Mouse (Mus musculus) neural tube, embryonic 13.5 days (tissue): Measurements from ENCODE around the gene Fstl4. TPM values are rescaled to one million over a fixed set of nuclear protein-coding genes. Genes with fewer than 3 reads are reported as not detected.

Source experiments
- ATAC-seq: fragments of 200-750 bp; cut with Nextera tagmentation; 2 replicates; pipeline ENCODE4 v1.8.0; 2017; ENCODE audit warnings: low read depth, mild to moderate bottlenecking, moderate TSS enrichment, moderate library complexity
- H3K27ac ChIP-seq: fragments of 300-500 bp; sonication (generic); replicated peaks from 2 replicates; pipeline ENCODE4 v1.5.1; 2015; ENCODE audit warnings: moderate library complexity, mild to moderate bottlenecking, inconsistent platforms
- H3K27me3 ChIP-seq: fragments of 300-500 bp; sonication (generic); 2 replicates; pipeline ENCODE4 v1.6.1; 2015; ENCODE audit warnings: mild to moderate bottlenecking, inconsistent platforms
- H3K36me3 ChIP-seq: fragments of 300-500 bp; sonication (generic); 2 replicates; pipeline ENCODE4 v1.6.1; 2015; ENCODE audit warnings: mild to moderate bottlenecking, inconsistent platforms
- H3K4me1 ChIP-seq: fragments of 300-500 bp; sonication (generic); replicated peaks from 2 replicates; pipeline ENCODE4 v1.6.1; 2015; ENCODE audit warnings: inconsistent platforms
- H3K4me2 ChIP-seq: fragments of 300-500 bp; sonication (generic); 2 replicates; pipeline ENCODE4 v1.6.1; 2015; ENCODE audit warnings: inconsistent platforms, mild to moderate bottlenecking, moderate library complexity
- H3K4me3 ChIP-seq: fragments of 300-500 bp; sonication (generic); 2 replicates; pipeline ENCODE4 v1.5.1; 2015; ENCODE audit warnings: mild to moderate bottlenecking, inconsistent platforms
- H3K9ac ChIP-seq: fragments of 300-500 bp; sonication (generic); 2 replicates; pipeline ENCODE4 v1.6.1; 2015; ENCODE audit warnings: moderate library complexity, mild to moderate bottlenecking, inconsistent platforms
- H3K9me3 ChIP-seq: fragments of 300-500 bp; sonication (generic); 2 replicates; pipeline ENCODE4 v1.6.1; 2016; ENCODE audit warnings: inconsistent platforms
- WGBS: fragments of 180-500 bp; shearing (Covaris S2); methylation state at CpG from one replicate; pipeline ENCODE4 v1.1.7; 2015; 5-methylcytosine and 5-hydroxymethylcytosine counted together
- polyA plus RNA-seq: library from polyadenylated mRNA; unstranded; fragments of >200 nt; fragmentation: Nextera tagmentation; extraction: Ambion mirVana; gene quantifications from 2 replicates; pipeline ENCODE4 v1.2.1, GENCODE M21; 2015

The Fstl4 gene
- polyA plus RNA-seq, 1 experiment from 2014 or later, result 11.6 TPM

GRCm38 (mm10) chr11:52875916-52876765 is 111.7 kb downstream of the Fstl4 start:
- no peak for ATAC-seq
- Histone ChIP-seq H3K27ac (no peak overlapping the region), H3K36me3 (no peaks in the 10 kb centered on the region), H3K9me3 (0 out of 2 replicates have a peak, but pooled peaks cover 2% of the 10 kb centered on the region), H3K4me1 (no peaks in the 10 kb centered on the region), H3K9ac (no peak overlapping the region), H3K4me2 (no peak overlapping the region), H3K4me3 (no peak overlapping the region), H3K27me3 (no peaks in the 10 kb centered on the region)
- 89% methylated on average over 19 of the region's 19 CpGs for WGBS

- Histone ChIP-seq H3K36me3 (no peaks in the 10 kb centered on the region), H3K4me1 (no peaks in the 10 kb centered on the region), H3K27ac (no peak overlapping the region), H3K4me3 (no peak overlapping the region), H3K4me2 (no peak overlapping the region), H3K27me3 (no peaks in the 10 kb centered on the region), H3K9ac (no peak overlapping the region), H3K9me3 (0 out of 2 replicates have a peak, but pooled peaks cover 2% of the 10 kb centered on the region)
- ATAC-seq, result no peak
- WGBS, result 68% methylated on average over 2 of the region's 2 CpGs
These were observed 113.2 kb downstream of the Fstl4 start for GRCm38 (mm10) chr11:52877662-52878061.

- Histone ChIP-seq H3K9ac (no peak overlapping the region), H3K4me3 (no peak overlapping the region), H3K36me3 (no peaks in the 10 kb centered on the region), H3K27me3 (no peaks in the 10 kb centered on the region), H3K9me3 (no peaks in the 10 kb centered on the region), H3K4me1 (no peaks in the 10 kb centered on the region), H3K27ac (no peak overlapping the region), H3K4me2 (no peak overlapping the region)
- 92% methylated on average over 2 of the region's 2 CpGs for WGBS
- no peak for ATAC-seq
These were observed 115.5 kb downstream of the Fstl4 start for GRCm38 (mm10) chr11:52879958-52880357.

GRCm38 (mm10) chr11:52886559-52887303 is 122.3 kb downstream of the Fstl4 start:
- Histone ChIP-seq H3K36me3 (no peaks in the 10 kb centered on the region), H3K27ac (no peak overlapping the region), H3K4me2 (no peak overlapping the region), H3K9ac (no peak overlapping the region), H3K27me3 (no peaks in the 10 kb centered on the region), H3K4me3 (no peak overlapping the region), H3K4me1 (peaks cover 12% of the 10 kb centered on the region), H3K9me3 (no peaks in the 10 kb centered on the region)
- ATAC-seq, result no peak
- 17% methylated on average over 6 of the region's 6 CpGs for WGBS

GRCm38 (mm10) chr11:52888150-52888549 is 123.7 kb downstream of the Fstl4 start:
- Histone ChIP-seq H3K36me3 (no peaks in the 10 kb centered on the region), H3K4me2 (no peak overlapping the region), H3K27ac (no peak overlapping the region), H3K4me3 (no peak overlapping the region), H3K27me3 (no peaks in the 10 kb centered on the region), H3K4me1 (peaks cover 12% of the 10 kb centered on the region), H3K9ac (no peak overlapping the region), H3K9me3 (no peaks in the 10 kb centered on the region)
- ATAC-seq, result no peak
- WGBS, result 28% methylated on average over 6 of the region's 6 CpGs

- WGBS, result 83% methylated on average over 4 of the region's 4 CpGs
- no peak overlapping the region for H3K4me3 ChIP-seq
- no peak overlapping the region for H3K27ac ChIP-seq
- no peaks in the 10 kb centered on the region for H3K9me3 ChIP-seq
- no peaks in the 10 kb centered on the region for H3K27me3 ChIP-seq
- no peak for ATAC-seq
- peaks cover 12% of the 10 kb centered on the region for H3K4me1 ChIP-seq
- H3K36me3 ChIP-seq, result no peaks in the 10 kb centered on the region
- H3K4me2 ChIP-seq, result no peak overlapping the region
- no peak overlapping the region for H3K9ac ChIP-seq
These were observed 125.1 kb downstream of the Fstl4 start for GRCm38 (mm10) chr11:52889527-52889926.

GRCm38 (mm10) chr11:52890156-52890555 is 125.7 kb downstream of the Fstl4 start:
- WGBS, result 79% methylated on average over 7 of the region's 7 CpGs
- Histone ChIP-seq H3K27ac (no peak overlapping the region), H3K4me3 (no peak overlapping the region), H3K27me3 (no peaks in the 10 kb centered on the region), H3K9ac (no peak overlapping the region), H3K4me1 (peaks cover 12% of the 10 kb centered on the region), H3K9me3 (no peaks in the 10 kb centered on the region), H3K36me3 (no peaks in the 10 kb centered on the region), H3K4me2 (no peak overlapping the region)
- ATAC-seq, result no peak

- H3K27ac ChIP-seq, result no peak overlapping the region
- H3K4me3 ChIP-seq, result no peak overlapping the region
- no peaks in the 10 kb centered on the region for H3K9me3 ChIP-seq
- ATAC-seq, result no peak
- no peaks in the 10 kb centered on the region for H3K4me1 ChIP-seq
- H3K4me2 ChIP-seq, result no peak overlapping the region
- no peaks in the 10 kb centered on the region for H3K36me3 ChIP-seq
- H3K9ac ChIP-seq, result no peak overlapping the region
- no peaks in the 10 kb centered on the region for H3K27me3 ChIP-seq
- 80% methylated on average over 5 of the region's 5 CpGs for WGBS
These were observed 139.7 kb downstream of the Fstl4 start for GRCm38 (mm10) chr11:52904101-52904500.

- ATAC-seq, result no peak
- WGBS, result 61% methylated on average over 7 of the region's 7 CpGs
- H3K27ac ChIP-seq, result no peak overlapping the region
These were observed 146.4 kb downstream of the Fstl4 start for GRCm38 (mm10) chr11:52910788-52911187.

GRCm38 (mm10) chr11:52914431-52914830 is 150.0 kb downstream of the Fstl4 start:
- no peaks in the 10 kb centered on the region for H3K27me3 ChIP-seq
- 83% methylated on average over 6 of the region's 6 CpGs for WGBS
- H3K27ac ChIP-seq, result no peak overlapping the region
- 0 out of 2 replicates have a peak, but pooled peaks cover 4% of the 10 kb centered on the region for H3K9me3 ChIP-seq
- H3K4me1 ChIP-seq, result peaks cover 17% of the 10 kb centered on the region
- no peak for ATAC-seq
- H3K36me3 ChIP-seq, result no peaks in the 10 kb centered on the region
- H3K4me3 ChIP-seq, result no peak overlapping the region
- H3K4me2 ChIP-seq, result no peak overlapping the region
- no peak overlapping the region for H3K9ac ChIP-seq

More at GRCm38 (mm10) chr11:52910788-52911187, 146.4 kb downstream of the Fstl4 start:
- Histone ChIP-seq H3K4me1 (0 out of 2 replicates have a peak, but pooled peaks cover 5% of the 10 kb centered on the region), H3K9ac (no peak overlapping the region), H3K36me3 (no peaks in the 10 kb centered on the region), H3K4me3 (no peak overlapping the region), H3K4me2 (no peak overlapping the region), H3K9me3 (no peaks in the 10 kb centered on the region), H3K27me3 (no peaks in the 10 kb centered on the region)

GRCm38 (mm10) chr11:52915648-52916047 is 151.2 kb downstream of the Fstl4 start:
- Histone ChIP-seq H3K27me3 (no peaks in the 10 kb centered on the region), H3K27ac (no peak overlapping the region), H3K9me3 (0 out of 2 replicates have a peak, but pooled peaks cover 4% of the 10 kb centered on the region), H3K4me3 (no peak overlapping the region), H3K36me3 (no peaks in the 10 kb centered on the region), H3K4me2 (no peak overlapping the region), H3K9ac (no peak overlapping the region), H3K4me1 (peaks cover 26% of the 10 kb centered on the region)
- 93% methylated on average over 2 of the region's 2 CpGs for WGBS
- no peak for ATAC-seq
